Mouse (Mus musculus): ENCODE results near the gene Gm20855.
"Not testable (repeated sequence)": the region's sequence is repeated elsewhere in the genome, so short reads cannot be mapped to it uniquely, and the experiment has no call there.

Gene Gm20855

GRCm38 (mm10) chrY:35131733-35132132 is at the start of gene Gm20855:
Gm20855 (minus strand) TSS chrY:35131833.
- DNase-seq: not testable (repeated sequence)
